Mouse (Mus musculus) left cerebral cortex, adult 9 months (tissue): ENCODE results near the gene Celf2.

Experiments used
- DNase-seq, 2 experiments: peaks; one replicate each; pipeline ENCODE4 v3.0.0; 2022; ENCODE audit warnings: low spot score in 2 of 2

Celf2 gene

DNA sequence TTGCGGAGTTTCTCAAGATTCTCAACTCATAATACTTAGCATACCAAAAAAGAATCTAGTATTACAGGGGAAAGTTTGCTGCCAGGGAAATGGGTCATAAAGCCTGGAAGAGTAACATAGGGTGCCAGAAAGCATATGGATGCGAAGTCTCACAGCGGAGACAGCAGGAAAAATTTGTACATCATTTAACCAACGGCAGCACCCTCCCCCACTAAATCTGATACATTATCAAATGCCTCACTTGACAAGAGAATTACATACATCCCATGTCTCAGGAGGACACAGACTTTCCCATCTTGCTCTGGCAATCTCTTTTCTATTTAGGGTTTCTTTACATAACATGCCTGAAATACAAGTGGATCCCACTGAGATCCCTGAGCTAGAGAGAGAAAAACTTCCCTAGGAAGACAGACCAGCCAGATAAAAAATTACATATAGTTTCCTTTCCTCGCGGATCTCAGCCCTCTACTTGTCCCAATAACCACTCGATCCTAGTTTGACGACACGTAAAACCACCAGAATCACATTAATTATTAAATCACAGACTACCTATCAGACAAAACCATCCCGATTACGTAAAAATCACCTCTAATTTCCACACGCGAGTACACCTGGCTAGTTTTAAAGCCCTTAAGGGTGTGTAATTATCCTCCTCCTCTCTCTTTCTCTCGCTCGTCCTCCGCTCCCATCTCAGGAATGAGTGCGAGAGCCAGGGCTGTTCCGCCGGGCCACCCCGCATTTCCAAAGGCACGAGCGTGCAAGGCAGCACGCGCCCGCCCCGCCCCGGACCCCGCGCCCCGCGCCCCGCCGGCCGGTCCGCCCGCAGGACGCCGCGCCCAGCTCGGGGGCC, 637.9 kb downstream of the Celf2 start:
- no peak for DNase-seq

DNA sequence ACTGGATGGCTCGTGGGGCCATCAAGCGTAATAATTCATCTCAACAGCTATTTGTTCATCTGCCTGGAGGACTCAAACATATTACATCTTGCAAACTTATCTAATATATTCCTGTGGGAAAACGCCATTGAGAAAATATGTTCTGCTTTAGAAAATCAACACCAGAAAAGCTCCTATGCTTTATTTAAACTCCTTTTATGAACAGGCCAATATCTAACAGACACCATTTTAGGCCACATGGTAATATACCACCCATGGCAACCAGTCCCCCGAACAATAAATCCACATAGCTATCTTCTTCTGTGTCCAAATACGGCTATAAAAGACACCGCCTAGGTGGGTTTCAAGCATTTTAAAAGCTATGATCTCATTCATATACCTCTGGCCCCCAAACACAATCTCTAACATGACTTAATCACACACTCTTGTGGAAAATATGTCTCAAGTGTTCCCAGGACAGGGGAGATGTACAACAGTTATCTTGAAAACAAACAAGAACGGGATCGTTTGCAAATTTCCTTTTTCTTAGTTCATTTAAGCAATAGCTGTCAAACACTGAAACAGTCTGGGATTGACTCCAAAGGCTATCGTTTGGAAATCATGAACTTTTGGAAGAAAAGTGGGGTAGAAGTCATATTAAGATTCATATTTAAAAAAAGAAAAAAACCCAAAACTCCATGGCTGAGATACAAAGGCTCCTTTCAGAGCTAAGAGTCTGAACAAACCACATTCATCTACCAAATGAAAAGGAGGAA, 639.2 kb downstream of the Celf2 start:
- no peak for DNase-seq

DNA sequence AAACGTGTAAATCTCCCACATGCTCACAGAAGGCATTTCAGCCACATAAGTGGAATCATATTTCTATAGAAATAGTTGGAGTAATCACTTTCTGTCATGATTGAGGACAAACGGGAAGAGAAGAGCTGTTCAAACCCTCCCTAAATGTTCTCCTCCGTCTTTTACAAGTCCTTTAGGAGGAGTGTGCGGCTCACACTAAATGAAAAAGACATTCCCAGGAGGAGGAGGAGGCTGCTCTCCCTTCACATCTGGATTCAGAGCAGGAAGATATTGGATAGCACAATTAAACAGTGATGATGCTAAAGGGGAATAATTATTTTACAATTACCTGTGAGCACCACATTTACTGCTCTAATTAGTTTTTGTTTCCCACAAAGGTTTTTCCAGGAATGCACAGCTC, 642.1 kb downstream of the Celf2 start:
- DNase-seq, result no peak

DNA sequence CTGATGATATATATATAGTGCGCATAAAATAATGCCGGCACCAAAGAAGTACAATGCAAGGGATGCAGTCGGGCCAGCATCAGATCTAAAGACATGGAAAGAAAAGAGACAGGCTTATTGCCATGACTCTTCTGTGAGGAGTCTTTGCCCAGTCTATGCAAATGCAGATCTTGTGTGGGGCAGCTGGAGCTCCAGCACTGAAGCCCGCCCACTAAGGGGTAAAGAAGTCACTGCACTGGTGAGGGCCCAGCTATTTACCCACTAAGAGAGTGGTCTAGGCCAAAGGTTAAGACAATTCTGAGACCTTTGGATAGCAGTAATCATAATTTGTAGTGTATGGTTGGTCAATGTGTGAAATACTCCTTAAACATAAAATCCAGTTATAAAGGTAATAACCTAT, 643.6 kb downstream of the Celf2 start:
- no peak for DNase-seq

DNA sequence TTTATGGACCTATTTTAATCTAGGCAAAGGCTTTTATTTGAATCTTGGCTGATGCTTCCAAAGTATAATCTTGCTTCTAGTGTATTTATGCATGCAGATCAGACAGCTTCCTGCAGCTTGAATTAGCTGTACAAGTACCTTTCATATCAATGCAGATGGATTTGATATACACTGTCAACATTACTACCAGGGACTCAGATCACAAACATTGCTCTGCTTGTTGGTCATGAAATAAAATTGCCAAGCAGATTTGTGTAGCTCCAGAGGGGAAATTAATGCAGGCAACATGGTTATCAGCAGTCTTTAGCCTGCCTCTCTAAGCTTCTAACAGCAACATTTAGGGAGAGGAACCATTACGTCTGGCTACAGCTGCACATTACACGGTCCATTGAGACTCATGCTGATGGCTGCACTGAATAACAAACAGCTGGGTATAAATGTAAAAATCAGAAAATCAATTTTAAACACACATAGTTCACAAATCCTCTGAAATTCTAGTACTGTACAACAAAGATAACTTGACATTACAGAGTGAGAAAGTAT, 659.2 kb downstream of the Celf2 start:
- DNase-seq, result no peak

DNA sequence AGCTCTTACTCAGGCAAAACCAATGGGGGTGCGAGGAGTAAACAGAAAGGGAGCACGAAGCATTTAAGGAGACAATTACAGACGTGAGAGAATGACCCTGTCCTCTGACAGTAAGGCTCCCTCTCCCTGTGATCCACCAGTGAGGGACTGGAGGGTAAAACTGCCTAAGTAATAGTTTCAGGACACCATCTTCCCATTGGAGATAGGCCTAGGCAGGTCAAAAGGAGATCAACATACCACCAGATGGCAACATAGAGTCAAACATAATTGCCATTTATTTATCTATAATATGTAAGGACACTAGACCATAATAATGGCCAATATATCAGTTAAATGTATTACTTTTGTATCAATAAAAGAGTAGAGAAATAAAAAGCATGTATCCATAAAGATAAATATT, 660.0 kb downstream of the Celf2 start:
- no peak for DNase-seq

DNA sequence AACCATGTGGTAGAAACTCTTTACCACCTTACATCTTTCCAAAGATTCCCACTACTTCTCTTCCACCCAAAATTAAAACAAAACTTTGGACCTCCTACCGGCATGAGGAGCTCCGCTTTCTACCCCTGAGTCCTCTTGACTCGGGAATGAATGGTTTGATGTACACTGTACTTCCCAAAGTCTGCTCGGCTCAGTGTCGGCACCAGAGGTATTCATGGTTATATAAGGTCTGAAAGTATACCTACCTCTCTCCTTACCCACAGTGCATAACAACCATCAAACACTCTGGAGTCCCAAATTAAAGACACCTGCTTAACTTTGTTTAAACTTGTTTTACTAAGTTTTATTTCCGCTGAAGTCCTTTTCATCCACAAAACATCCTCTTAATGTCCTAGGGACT, 679.3 kb downstream of the Celf2 start:
- DNase-seq, result no peak

DNA sequence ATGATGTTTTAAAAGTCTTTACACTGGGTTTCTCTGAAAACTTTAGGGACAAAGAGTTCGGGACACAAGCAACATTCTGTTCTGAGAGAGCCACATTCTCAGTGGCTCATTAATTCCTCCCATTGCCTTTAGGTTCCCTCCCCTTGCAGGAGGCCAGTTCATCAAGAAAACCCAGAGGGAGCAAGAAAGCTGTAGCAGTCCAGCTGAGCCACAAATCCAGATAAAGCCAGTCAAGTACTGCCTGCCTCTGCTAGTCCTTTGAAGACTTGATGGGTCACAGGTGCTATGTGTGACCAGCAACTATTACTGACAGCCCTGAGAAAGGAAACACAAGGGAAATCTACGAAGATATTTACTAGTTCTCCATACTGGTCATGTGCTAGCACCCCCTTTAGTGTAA, 681.8 kb downstream of the Celf2 start:
- DNase-seq, result no peak

DNA sequence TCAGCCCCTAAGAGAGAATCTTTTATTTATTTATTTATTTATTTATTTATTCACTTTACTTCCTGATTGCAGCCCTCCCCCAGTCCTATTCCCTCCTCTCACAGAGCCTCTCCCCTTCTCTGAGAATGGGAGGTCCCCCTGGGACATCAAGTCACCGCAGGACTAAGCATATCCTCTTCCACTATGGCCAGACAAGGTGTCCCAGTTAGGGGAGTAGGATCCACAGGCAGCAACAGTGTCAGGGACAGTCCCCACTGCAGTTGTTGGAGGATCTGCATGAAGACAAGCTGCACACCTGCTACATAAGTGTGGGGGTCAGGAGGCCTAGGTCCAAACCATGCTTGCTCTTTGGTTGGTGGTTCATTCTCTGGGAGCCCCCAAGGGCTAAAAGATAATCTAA, 686.3 kb downstream of the Celf2 start:
- no peak for DNase-seq

DNA sequence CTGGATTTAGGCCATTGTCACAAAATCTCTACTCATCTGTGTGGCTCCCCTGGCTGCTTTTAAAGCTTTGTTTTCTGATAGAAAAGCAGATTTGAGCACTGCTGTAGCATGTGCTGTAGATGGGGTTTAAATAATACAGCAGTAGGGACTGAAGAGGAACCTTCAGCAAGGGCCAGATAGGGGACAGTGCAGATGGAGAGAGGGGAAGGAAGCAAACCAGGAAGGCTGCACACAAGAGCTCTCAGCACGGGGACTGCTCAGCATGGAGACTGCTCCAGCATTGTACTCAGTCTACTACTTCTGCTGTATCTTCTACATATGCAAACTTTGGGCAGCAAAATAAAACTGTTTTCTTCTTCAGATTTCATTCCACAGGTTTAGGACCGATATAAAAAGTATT, 687.8 kb downstream of the Celf2 start:
- no peak for DNase-seq

DNA sequence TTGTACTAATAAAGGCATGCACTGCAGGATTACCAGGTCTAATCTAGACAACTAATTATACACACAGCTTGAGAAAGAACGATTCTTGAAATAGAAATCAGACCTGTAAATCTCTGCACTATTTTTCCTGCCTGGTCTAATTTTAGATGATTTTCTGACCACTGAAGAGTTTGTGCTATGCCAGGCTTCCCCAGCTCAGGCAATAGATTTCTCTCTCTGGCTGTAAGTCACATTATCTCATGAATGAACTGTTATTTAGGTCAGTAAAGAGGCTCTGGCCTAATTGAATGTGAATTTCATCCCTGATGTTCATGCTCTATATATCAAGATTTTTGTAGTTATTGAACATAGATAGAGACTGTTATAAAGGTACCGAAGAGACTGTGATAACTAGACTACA, 694.1 kb downstream of the Celf2 start:
- DNase-seq, result no peak

DNA sequence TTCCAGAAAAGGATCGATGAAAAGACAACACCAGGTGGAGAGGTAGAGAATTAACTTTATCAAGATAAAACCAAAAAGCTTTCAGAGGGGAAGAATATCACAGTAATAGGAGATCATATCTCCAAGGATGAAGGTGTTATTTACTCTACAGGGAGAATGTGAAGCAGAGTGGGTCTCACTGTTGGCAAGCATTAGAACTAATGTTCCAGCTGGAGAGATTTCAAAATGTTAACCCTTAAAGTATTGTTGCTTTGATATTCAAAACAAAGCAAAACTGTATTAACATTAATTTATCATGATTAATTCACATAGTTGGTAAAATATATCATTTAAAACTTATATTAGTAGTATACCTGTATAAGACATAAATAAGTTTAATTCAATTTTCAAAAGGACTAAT, 700.6 kb downstream of the Celf2 start:
- no peak for DNase-seq

DNA sequence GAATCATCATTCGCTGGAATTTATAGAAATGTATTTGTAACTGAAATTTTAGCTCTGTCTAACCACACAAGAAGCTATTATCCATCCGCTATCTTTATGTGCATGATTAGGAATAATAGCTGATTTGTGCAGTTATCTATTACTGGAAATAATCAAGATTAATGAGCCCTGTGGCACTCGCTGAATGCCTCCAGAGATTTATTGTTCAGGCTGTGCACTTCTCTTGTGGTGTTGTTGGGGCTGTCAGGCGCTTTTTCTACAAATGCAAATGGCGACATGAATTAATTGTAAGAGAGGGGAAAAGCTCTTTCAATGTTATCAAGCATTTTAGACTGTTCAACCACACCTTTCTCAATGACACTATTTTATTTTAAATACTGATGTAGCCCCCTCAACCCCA, 712.6 kb downstream of the Celf2 start:
- no peak for DNase-seq

DNA sequence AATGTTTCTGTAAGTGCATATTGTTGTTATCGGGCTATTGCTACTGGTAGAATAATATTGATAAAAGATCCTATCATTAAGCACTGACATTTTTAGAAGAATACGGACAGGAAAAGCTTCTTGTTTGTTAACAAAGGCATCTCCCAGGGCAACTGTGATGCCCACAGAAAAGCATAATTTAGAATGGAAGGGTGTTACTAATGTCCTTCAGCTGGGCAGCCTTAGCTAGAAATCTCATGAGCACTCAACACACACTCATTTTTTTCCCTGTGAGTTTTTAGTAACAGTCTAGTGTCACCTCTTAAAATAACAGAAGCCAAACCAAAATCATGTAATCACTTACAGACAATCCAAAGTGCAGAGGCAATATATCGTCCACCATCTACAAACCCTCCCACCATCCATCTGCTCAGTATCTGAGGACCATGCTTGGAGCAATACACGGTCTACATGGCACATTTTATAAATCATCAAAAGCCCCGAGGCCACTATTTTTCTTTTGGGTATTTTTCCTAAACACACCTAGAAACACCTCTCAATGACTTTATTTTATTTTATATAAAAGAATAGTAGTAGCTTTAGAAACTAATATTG, 713.3 kb downstream of the Celf2 start:
- DNase-seq, result no peak

DNA sequence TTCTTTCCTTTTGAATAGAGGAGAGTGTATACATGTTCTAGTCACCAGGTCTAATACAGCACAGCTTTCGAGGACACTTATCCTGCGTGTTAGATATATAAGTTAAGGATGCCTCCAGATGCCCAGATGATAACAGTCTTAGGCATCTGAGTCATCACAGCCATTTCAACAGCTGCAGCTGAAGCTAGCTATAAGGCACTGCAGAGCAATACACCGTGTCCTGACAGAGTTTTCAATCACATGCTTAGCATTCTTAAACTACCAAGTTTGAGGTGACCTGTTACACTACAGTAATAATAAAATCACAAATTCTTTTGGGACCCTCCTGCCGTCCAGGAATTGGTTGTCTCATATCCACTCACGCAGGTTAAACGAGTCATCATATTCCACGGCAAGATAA, 714.5 kb downstream of the Celf2 start:
- DNase-seq, result no peak

DNA sequence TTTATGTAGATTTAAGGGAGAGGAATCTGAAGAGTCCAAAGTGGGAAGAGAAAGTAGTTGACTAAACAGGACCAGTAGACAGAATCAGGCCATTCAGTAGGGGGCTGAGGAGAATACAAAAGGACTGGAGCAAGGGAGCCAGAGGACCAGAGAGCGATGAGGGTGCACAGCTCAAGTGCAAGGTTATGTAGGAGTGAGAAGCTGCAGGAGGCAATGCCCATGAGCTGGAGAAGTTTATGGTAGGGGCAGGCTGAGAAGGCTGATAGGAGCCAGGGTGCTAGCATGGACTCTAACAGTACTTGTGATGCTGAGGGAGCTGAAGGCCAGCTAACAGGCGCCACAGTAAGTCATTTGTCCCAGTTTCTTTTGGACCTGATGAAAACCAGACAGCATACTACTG, 718.5 kb downstream of the Celf2 start:
- no peak for DNase-seq

DNA sequence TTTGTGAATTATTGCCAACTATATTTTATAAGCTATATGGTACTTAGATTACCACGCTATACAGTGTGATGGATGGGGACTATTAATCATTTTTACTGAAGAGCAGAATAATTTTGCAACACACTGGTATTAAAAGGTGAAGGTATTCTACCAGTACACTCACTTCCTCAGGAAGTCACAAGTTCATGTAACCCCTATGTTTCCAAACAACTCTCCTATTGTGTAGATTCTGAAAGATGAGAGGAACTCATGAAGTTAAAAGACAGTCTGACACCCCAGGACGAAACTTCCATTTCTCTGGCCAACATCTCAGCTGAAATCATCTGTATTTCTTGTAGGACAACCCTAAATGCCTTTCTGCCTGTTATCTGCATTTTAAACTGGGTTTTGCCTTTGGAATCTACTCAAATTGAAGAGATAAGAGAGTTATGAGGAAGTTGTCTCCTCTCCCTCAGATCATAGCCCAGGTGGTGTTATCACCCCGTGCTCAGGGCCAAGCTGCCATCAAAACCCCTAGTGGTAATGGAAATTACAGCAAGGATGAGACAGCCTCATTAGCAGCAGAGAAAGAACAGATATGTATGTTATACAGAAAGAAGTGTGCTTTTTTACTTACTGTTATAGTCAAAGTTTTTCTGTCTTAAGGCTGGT, 722.7 kb downstream of the Celf2 start:
- no peak for DNase-seq

DNA sequence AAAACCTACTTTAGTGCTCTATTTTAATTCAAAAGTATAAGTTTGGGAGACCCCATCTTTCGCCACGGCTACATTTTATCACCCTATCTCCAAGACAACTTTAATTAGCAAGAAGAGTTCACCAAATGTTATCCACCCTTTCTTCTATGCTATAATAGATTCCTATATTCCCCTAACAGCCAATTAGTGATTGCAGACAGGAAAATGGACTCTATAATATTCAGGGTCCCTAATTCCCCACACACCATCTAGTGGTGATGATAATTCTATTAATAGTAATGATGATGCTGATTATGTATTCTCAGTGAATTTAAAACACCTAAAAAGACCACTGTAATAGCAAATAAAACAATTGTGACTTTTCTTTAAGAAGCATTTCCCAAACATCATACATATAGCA, 739.1 kb downstream of the Celf2 start:
- DNase-seq, result no peak

DNA sequence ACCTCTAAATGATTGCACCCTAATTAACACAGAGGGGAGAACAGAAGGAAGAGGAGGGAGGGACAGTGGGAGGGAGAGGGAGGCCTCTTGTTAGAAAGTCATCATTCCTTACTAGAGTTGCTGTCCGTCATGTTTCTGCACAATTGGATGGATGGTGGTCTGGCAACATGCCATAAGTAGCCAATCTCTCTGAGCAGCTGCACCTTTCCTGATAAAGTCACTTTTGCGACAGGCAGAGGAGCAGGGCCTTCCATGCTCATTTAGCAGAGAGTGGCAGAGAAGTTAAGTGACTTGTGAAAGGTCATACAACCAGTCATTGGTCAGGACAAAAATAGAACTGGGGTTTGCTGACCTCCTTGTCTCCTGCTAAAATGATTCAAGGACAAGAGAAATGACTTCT, 747.0 kb downstream of the Celf2 start:
- DNase-seq, result no peak

DNA sequence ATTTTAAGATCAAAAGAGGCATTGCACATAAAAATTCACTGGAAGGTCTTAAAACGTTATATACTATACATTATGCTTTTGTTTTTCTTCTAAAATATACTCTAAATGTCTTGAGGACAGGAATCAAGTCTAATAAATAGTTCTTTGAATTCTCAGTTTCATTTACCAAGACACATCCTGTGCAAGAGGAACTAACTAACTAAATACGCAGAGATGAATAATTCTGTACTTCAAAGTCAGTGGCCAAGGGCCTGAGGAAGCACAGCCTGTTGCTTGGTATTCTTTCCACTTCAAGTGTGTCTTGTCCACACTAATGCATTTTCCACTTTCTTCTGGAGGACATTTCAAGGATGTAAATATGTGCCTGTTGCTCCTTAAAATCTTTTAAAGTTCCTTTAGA, 766.2 kb downstream of the Celf2 start:
- no peak for DNase-seq

DNA sequence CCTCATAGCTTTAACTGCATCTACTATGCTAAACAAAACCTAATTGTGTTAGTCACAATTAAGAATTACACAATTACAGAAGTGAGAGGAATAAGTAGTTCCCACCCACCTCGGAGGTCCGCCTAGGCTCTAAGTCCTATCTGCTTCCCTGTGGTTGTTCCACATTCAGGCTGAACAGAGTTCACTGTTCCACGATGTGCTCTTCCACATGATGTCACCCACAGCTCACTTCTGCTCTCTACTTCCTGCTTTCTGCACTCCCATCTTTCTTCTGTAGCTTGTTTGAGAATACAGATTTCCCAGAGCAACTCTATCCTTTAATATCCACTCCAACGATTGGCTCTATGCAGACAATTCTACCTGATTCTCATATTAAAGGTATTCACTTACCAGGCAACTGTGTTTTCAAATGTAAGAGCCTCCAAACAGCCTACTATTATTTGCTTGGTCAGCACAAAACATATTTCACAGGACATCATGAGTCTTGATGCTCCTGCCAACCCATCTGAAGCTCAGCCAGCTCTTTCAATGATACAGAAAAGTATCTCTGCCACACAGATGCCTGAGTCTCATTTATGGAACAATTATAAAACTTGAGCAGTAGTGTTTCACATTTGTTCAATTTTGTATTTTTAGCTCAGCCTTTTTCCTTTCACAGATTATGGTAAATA, 769.2 kb downstream of the Celf2 start:
- DNase-seq, result no peak

DNA sequence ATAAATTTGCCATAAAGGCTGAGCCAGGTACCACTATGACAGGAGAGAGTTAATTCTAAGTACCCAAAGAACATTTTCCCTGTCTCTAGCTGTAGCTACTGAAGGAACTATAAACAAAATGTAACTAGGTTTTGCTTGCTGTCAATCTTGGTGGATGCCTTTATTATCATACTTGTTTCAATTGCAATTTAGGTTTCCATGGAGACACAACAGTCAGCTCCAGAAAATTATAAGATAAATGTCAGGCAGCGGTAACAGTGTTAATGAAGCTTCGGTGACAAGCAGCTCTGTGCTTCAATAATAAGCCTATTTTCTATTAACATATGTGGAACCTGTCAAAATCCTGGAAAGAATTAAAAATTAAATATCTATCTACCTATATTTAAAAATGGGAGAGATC, 777.3 kb downstream of the Celf2 start:
- DNase-seq, result no peak
